Mouse (Mus musculus): ENCODE results near the gene Hist1h2bn. TPM values are rescaled to one million over a fixed set of nuclear protein-coding genes. Genes with fewer than 3 reads are reported as not detected.
A peak's percentile ranks its signal among the peaks of the same experiment; 100 is the strongest.
"Not testable (repeated sequence)": the region's sequence is repeated elsewhere in the genome, so short reads cannot be mapped to it uniquely, and the experiment has no call there.

The Hist1h2bn gene
- total and polyA plus RNA-seq, 2 experiments from 2014 or later = 249 TPM; not detected in 1

DNA sequence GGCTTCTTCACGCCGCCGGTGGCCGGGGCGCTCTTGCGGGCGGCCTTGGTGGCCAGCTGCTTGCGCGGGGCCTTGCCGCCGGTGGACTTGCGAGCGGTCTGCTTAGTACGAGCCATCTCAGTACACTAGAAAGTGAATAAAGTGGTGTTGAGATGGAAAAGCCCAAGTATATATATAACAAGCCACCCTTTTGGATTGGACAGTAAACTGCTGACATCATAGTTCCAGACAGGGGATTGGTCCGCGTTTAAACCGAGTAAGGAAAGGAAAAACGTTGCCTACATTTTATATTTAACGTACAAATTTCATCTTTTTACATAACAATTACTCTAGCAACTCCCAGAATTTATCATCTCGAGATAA lies 29.3 kb downstream of the Hist1h2bn start, which contains the start of gene Hist1h3i:
Gene Hist1h3i (minus strand): TSS at position 116 of the 363 bp plus-strand sequence.
- Histone ChIP-seq H3K9me3 (ENCODE audit: low read length) (no peaks in the 10 kb centered on the region), H3K4me2 (ENCODE audit: low read depth) (peak within 1 kb of the TSS; percentile 76), H3K27ac (ENCODE audit: low read depth, low read length) (peak within 1 kb of the TSS; percentile 60), H3K27me3 (ENCODE audit: insufficient read depth, low read length) (no peaks in the 10 kb centered on the region), H3K9ac (peak within 1 kb of the TSS; percentile 57), H3K4me1 (ENCODE audit: insufficient read depth) (peaks cover 29% of the 10 kb centered on the region), H3K4me3 (ENCODE audit: low read depth, low read length) (peak within 1 kb of the TSS; percentile 39), H3K36me3 (ENCODE audit: insufficient read depth) (no peaks in the 10 kb centered on the region)
- DNase-seq = peak; percentile 89
- no peak for TF ChIP-seq CTCF (IDR thresholded peaks at IDR 0.05; ENCODE audit: low read depth)
- WGBS = 1% methylated on average over 13 of the region's 20 CpGs
- ATAC-seq = peak; percentile 75

DNA sequence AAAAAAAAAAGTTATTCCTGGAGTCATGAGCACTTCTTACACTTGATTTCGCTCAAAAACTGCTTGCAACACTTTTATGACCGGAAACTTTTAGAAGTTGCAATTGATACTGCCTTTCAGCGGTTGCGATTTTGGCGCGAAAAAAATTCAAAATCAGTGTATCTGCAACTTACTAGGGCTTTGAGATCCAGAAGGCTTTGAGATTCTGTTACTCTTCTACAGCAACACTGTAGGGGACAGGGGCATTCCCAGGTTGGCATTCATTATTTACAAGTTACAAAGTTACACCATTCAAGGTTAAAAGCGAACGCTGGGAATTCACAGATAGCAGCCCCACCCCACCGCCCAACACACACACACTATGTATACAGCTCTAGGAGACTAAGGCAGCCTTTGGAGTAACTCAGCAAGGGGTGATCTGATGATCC lies 29.8 kb downstream of the Hist1h2bn start:
- Histone ChIP-seq H3K4me3 (ENCODE audit: low read depth, low read length) (peak overlapping the region; percentile 39), H3K9ac (no peak overlapping the region), H3K9me3 (ENCODE audit: low read length) (no peaks in the 10 kb centered on the region), H3K36me3 (ENCODE audit: insufficient read depth) (no peaks in the 10 kb centered on the region), H3K27me3 (ENCODE audit: insufficient read depth, low read length) (no peaks in the 10 kb centered on the region), H3K27ac (ENCODE audit: low read depth, low read length) (no peak overlapping the region), H3K4me2 (ENCODE audit: low read depth) (peak overlapping the region; percentile 76), H3K4me1 (ENCODE audit: insufficient read depth) (peaks cover 29% of the 10 kb centered on the region)
- WGBS = 2% methylated on average over 9 of the region's 9 CpGs
- peak; percentile 61 for DNase-seq
- no peak for ATAC-seq
- no peak for TF ChIP-seq CTCF (IDR thresholded peaks at IDR 0.05; ENCODE audit: low read depth)

- WGBS = 21% methylated on average over 6 of the region's 6 CpGs
- no peak overlapping the region for H3K9ac ChIP-seq
- peaks cover 29% of the 10 kb centered on the region for H3K4me1 ChIP-seq (ENCODE audit: insufficient read depth)
- H3K27ac ChIP-seq (ENCODE audit: low read depth, low read length) = no peak overlapping the region
- no peak overlapping the region; the same call in 1 of the 2 replicates for H3K4me2 ChIP-seq (ENCODE audit: low read depth)
- no peaks in the 10 kb centered on the region for H3K9me3 ChIP-seq (ENCODE audit: low read length)
- TF ChIP-seq CTCF (IDR thresholded peaks at IDR 0.05; ENCODE audit: low read depth) = no peak
- ATAC-seq = no peak
- DNase-seq = no peak
- no peaks in the 10 kb centered on the region for H3K36me3 ChIP-seq (ENCODE audit: insufficient read depth)
- no peak overlapping the region for H3K4me3 ChIP-seq (ENCODE audit: low read depth, low read length)
- no peaks in the 10 kb centered on the region for H3K27me3 ChIP-seq (ENCODE audit: insufficient read depth, low read length)
Measured at GRCm38 (mm10) chr13:21784311-21784710, 30.4 kb downstream of the Hist1h2bn start.

GRCm38 (mm10) chr13:21786189-21786898 lies 32.4 kb downstream of the Hist1h2bn start:
- no peaks in the 10 kb centered on the region for H3K9me3 ChIP-seq (ENCODE audit: low read length)
- H3K4me1 ChIP-seq (ENCODE audit: insufficient read depth) = peaks cover 17% of the 10 kb centered on the region
- DNase-seq (no peak), ATAC-seq (no peak)
- 0 out of 2 replicates have a peak overlapping the region, but pooled peaks have one; percentile 33 for H3K9ac ChIP-seq
- no peaks in the 10 kb centered on the region for H3K36me3 ChIP-seq (ENCODE audit: insufficient read depth)
- no peak for TF ChIP-seq CTCF (IDR thresholded peaks at IDR 0.05; ENCODE audit: low read depth)
- WGBS = 2% methylated on average over 8 of the region's 8 CpGs
- peak overlapping the region; percentile 62 for H3K4me2 ChIP-seq (ENCODE audit: low read depth)
- peak overlapping the region; percentile 58; the same call in 1 of the 2 replicates for H3K27ac ChIP-seq (ENCODE audit: low read depth, low read length)
- H3K27me3 ChIP-seq (ENCODE audit: insufficient read depth, low read length) = no peaks in the 10 kb centered on the region
- H3K4me3 ChIP-seq (ENCODE audit: low read depth, low read length) = peak overlapping the region; percentile 39

DNA sequence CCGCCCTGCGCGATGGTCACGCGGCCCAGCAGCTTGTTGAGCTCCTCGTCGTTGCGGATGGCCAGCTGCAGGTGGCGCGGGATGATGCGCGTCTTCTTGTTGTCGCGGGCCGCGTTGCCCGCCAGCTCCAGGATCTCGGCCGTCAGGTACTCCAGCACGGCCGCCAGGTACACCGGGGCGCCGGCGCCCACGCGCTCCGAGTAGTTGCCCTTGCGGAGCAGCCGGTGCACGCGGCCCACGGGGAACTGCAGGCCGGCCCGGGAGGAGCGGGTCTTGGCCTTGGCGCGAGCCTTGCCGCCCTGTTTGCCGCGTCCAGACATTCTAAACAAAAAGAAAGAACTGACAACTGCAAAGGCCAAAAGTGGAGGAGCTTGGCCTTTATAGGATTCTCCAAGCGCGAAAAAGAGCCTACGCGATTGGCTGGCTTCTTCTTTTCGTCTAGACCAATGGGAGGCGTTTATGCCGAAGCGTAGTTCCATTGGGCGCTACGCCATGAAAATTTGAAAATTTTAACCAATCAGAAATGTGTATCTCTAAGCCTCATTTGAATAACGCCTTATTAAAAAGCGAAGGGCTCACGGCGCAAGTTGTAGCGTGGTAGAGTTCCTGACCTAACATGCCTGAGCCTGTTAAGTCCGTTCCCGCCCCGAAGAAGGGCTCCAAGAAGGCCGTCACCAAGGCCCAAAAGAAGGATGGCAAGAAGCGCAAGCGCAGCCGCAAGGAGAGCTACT lies 33.1 kb downstream of the Hist1h2bn start, which contains the start of the genes Hist1h2an and Hist1h2bp:
Gene Hist1h2an (minus strand): TSS at position 320 of the 731 bp plus-strand sequence.
Gene Hist1h2bp (plus strand): TSS at position 563 of the 731 bp plus-strand sequence.
- not testable (repeated sequence) for H3K9me3 ChIP-seq (ENCODE audit: low read length); H3K36me3 ChIP-seq (ENCODE audit: insufficient read depth); H3K27me3 ChIP-seq (ENCODE audit: insufficient read depth, low read length)
- H3K9ac ChIP-seq = 0 out of 2 replicates have a peak within 1 kb of the TSS, but pooled peaks have one; percentile 37
- H3K4me3 ChIP-seq (ENCODE audit: low read depth, low read length) = peak within 1 kb of the TSS; percentile 39
- H3K4me2 ChIP-seq (ENCODE audit: low read depth) = peak within 1 kb of the TSS; percentile 62
- H3K27ac ChIP-seq (ENCODE audit: low read depth, low read length) = peak within 1 kb of the TSS; percentile 72; the same call in 1 of the 2 replicates
- WGBS = under 1% methylated on average over 34 of the region's 63 CpGs
- H3K4me1 ChIP-seq (ENCODE audit: insufficient read depth) = peaks cover 17% of the 10 kb centered on the region
- peak; percentile 99 for DNase-seq
- peak; percentile 92 for ATAC-seq

- Histone ChIP-seq H3K27me3 (ENCODE audit: insufficient read depth, low read length) (no peaks in the 10 kb centered on the region), H3K27ac (ENCODE audit: low read depth, low read length) (no peak overlapping the region; the same call in 1 of the 2 replicates), H3K36me3 (ENCODE audit: insufficient read depth) (no peaks in the 10 kb centered on the region), H3K9ac (0 out of 2 replicates have a peak overlapping the region, but pooled peaks have one; percentile 37), H3K9me3 (ENCODE audit: low read length) (no peaks in the 10 kb centered on the region), H3K4me1 (ENCODE audit: insufficient read depth) (peaks cover 10% of the 10 kb centered on the region), H3K4me2 (ENCODE audit: low read depth) (peak overlapping the region; percentile 62), H3K4me3 (ENCODE audit: low read depth, low read length) (peak overlapping the region; percentile 21)
- 11% methylated on average over 14 of the region's 21 CpGs for WGBS
- ATAC-seq (peak; percentile 12), DNase-seq (no peak)
- no peak for TF ChIP-seq CTCF (IDR thresholded peaks at IDR 0.05; ENCODE audit: low read depth)
Measured at GRCm38 (mm10) chr13:21787760-21788593, 34.1 kb downstream of the Hist1h2bn start.
